8 mouse cellular contexts compared by ENCODE assay signal in genomic region chr10:89461856-89462507, GRCm38 (mm10). TPM values are rescaled to one million over a fixed set of nuclear protein-coding genes. Genes with fewer than 3 reads are reported as not detected.
DNase-seq lines count a peak whose midpoint lies in the region; ATAC-seq and TF ChIP-seq lines count a peak whose summit lies in the region.

No protein-coding gene starts in this region.

- H3K79me2 ChIP-seq in heart, adult 2 months (replicated peaks; ENCODE audit: control insufficient read depth, insufficient read depth, low read length), result no peaks in the 10 kb centered on the region

- H3K4me2 ChIP-seq in embryonic facial prominence, embryonic 12.5 days (replicated peaks), result no peak overlapping the region; the same call in 1 of the 2 replicates
- H3K4me2 ChIP-seq in midbrain, embryonic 12.5 days (replicated peaks), result no peak overlapping the region

- no peak overlapping the region for H3K4me3 ChIP-seq in embryonic facial prominence, embryonic 12.5 days
- H3K4me3 ChIP-seq in heart, adult 2 months, result no peak overlapping the region
- no peak overlapping the region for H3K4me3 ChIP-seq in midbrain, embryonic 12.5 days

- 23% methylated on average over 14 of the region's 14 CpGs for WGBS in embryonic facial prominence, embryonic 12.5 days
- 22% methylated on average over 14 of the region's 14 CpGs for whole genome bisulfite sequencing in heart, adult 2 months
- 20% methylated on average over 14 of the region's 14 CpGs for WGBS in midbrain, embryonic 12.5 days

- peak; percentile 60 for DNase-seq in 3134 (ENCODE audit: extremely low read depth, insufficient read length, low spot score)
- peak; percentile 83 for DNase-seq in adrenal gland, postnatal 14 days
- DNase-seq in heart, adult 2 months, result peak; percentile 48 to 62
- DNase-seq in kidney, adult 18-20 months, result peak; percentile 63
- DNase-seq in left cerebral cortex, postnatal 4 days, result peak; percentile 74
- peak; percentile 54 for DNase-seq in skeletal muscle tissue, adult 2 months (ENCODE audit: low read depth, low spot score)

- H3K9me3 ChIP-seq in embryonic facial prominence, embryonic 12.5 days, result no peaks in the 10 kb centered on the region
- no peaks in the 10 kb centered on the region for H3K9me3 ChIP-seq in midbrain, embryonic 12.5 days

- no peaks in the 10 kb centered on the region for H3K36me3 ChIP-seq in embryonic facial prominence, embryonic 12.5 days
- H3K36me3 ChIP-seq in heart, adult 2 months (ENCODE audit: control insufficient read depth, insufficient read depth, low read length), result no peaks in the 10 kb centered on the region
- no peaks in the 10 kb centered on the region for H3K36me3 ChIP-seq in midbrain, embryonic 12.5 days

- H3K4me1 ChIP-seq in embryonic facial prominence, embryonic 12.5 days, result no peaks in the 10 kb centered on the region
- H3K4me1 ChIP-seq in heart, adult 2 months (ENCODE audit: control insufficient read depth, insufficient read depth, low read length), result no peaks in the 10 kb centered on the region
- H3K4me1 ChIP-seq in midbrain, embryonic 12.5 days, result no peaks in the 10 kb centered on the region

- 0 out of 2 replicates have a peak, but pooled peaks have one; percentile 41 for ATAC-seq in embryonic facial prominence, embryonic 12.5 days (ENCODE audit: insufficient number of reproducible peaks, insufficient read depth, low FRiP score, low TSS enrichment)
- ATAC-seq in midbrain, embryonic 12.5 days (ENCODE audit: low FRiP score, low read depth), result peak; percentile 73; the same call in 1 of the 2 replicates

- no peak for TF ChIP-seq POLR2A in heart, adult 2 months (IDR thresholded peaks at IDR 0.05; ENCODE audit: insufficient read depth, low read depth, low read length)

- TF ChIP-seq EP300 in heart, adult 2 months (IDR thresholded peaks at IDR 0.05; ENCODE audit: insufficient read depth, low read depth, low read length), result no peak

- no peak overlapping the region for H3K27ac ChIP-seq in embryonic facial prominence, embryonic 12.5 days
- H3K27ac ChIP-seq in heart, adult 2 months, result no peak overlapping the region
- no peak overlapping the region for H3K27ac ChIP-seq in midbrain, embryonic 12.5 days (replicated peaks)

- H3K27me3 ChIP-seq in embryonic facial prominence, embryonic 12.5 days, result no peaks in the 10 kb centered on the region
- no peaks in the 10 kb centered on the region for H3K27me3 ChIP-seq in heart, adult 2 months (ENCODE audit: control insufficient read depth, insufficient read depth, low read length)
- peaks cover 13% of the 10 kb centered on the region; the same call in 1 of the 2 replicates for H3K27me3 ChIP-seq in midbrain, embryonic 12.5 days

- intact Hi-C loops in heart, adult 2 months (cut with DNase I), result loop anchor here (1.0 to 10.0 kb wide), 3 partner anchors 167 to 583 kb away; no protein-coding TSS in a partner anchor
- intact Hi-C loops in left cerebral cortex, postnatal 4 days (cut with DNase I), result loop anchor here (2.0 kb wide), 1 partner anchor 169 kb away; no protein-coding TSS in a partner anchor

- peak; percentile 95 for TF ChIP-seq CTCF in heart, adult 2 months (IDR thresholded peaks at IDR 0.05)

- no peak overlapping the region for H3K9ac ChIP-seq in embryonic facial prominence, embryonic 12.5 days
- no peak overlapping the region for H3K9ac ChIP-seq in heart, adult 2 months (ENCODE audit: low read depth, low read length)
- no peak overlapping the region for H3K9ac ChIP-seq in midbrain, embryonic 12.5 days (replicated peaks)

RNA-seq across cellular contexts. Expression of gene Gas2l3, which starts 18.2 kb away (rescaled TPM):
- total RNA-seq in adrenal gland, postnatal 14 days (2021), result 8.5 and 9.2 TPM in 2 replicates
- polyA plus RNA-seq in embryonic facial prominence, embryonic 12.5 days (2016; fragmentation: Nextera tagmentation; extraction: Ambion mirVana), result 15.3 and 17.0 TPM in 2 replicates
- 1 to 10 TPM; 1.0 to 2.8 TPM for total RNA-seq in heart, adult 2 months (2021)
- 0.59 and 1.8 TPM in 2 replicates for polyA plus RNA-seq in heart, adult 2 months (2012; rRNA removed)
- total RNA-seq in left cerebral cortex, postnatal 4 days (2021), result 1 to 10 TPM; 4.8 to 6.3 TPM
- 10.9 and 13.0 TPM in 2 replicates for polyA plus RNA-seq in midbrain, embryonic 12.5 days (2016; fragmentation: Nextera tagmentation; extraction: Ambion mirVana)
